Mouse (Mus musculus): ENCODE measurements around the gene Lhfp.

DNA sequence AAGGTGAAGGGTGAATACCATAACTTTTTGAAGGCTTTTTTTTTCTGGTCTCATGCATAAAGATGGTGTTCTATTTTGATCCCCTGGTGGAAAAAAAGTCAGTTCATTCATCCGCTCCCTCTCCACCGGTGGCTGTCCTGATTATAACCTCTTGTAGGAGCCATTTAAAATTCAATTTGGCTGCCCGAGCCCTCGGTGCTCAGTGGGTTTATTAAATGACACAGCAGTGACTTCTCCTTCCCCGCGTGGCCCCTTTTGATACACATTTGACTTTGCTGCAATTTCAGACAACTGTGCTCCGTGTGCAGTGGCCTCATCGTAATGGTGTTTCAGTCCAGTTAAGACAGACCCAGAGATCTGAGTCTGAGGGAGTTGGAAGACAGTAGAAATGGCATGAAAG lies 11.1 kb downstream of the Lhfp start:
- no peak for TF ChIP-seq POLR2A (IDR thresholded peaks at IDR 0.05; ENCODE audit: borderline replicate concordance, low read depth, low read length)
- no peak for TF ChIP-seq CTCF (IDR thresholded peaks at IDR 0.05; ENCODE audit: low read depth, low read length)
